Mouse (Mus musculus) neural tube, embryonic 13.5 days (tissue): ENCODE data around the gene Scarf1. TPM values are rescaled to one million over a fixed set of nuclear protein-coding genes. Genes with fewer than 3 reads are reported as not detected.

Experiments
- ATAC-seq: fragments of 200-750 bp; cut with Nextera tagmentation; 2 replicates; pipeline ENCODE4 v1.8.0; 2017; ENCODE audit warnings: low read depth, mild to moderate bottlenecking, moderate TSS enrichment, moderate library complexity
- H3K27ac ChIP-seq: fragments of 300-500 bp; sonication (generic); replicated peaks from 2 replicates; pipeline ENCODE4 v1.5.1; 2015; ENCODE audit warnings: moderate library complexity, mild to moderate bottlenecking, inconsistent platforms
- H3K27me3 ChIP-seq: fragments of 300-500 bp; sonication (generic); 2 replicates; pipeline ENCODE4 v1.6.1; 2015; ENCODE audit warnings: mild to moderate bottlenecking, inconsistent platforms
- H3K36me3 ChIP-seq: fragments of 300-500 bp; sonication (generic); 2 replicates; pipeline ENCODE4 v1.6.1; 2015; ENCODE audit warnings: mild to moderate bottlenecking, inconsistent platforms
- H3K4me1 ChIP-seq: fragments of 300-500 bp; sonication (generic); replicated peaks from 2 replicates; pipeline ENCODE4 v1.6.1; 2015; ENCODE audit warnings: inconsistent platforms
- H3K4me2 ChIP-seq: fragments of 300-500 bp; sonication (generic); 2 replicates; pipeline ENCODE4 v1.6.1; 2015; ENCODE audit warnings: inconsistent platforms, mild to moderate bottlenecking, moderate library complexity
- H3K4me3 ChIP-seq: fragments of 300-500 bp; sonication (generic); 2 replicates; pipeline ENCODE4 v1.5.1; 2015; ENCODE audit warnings: mild to moderate bottlenecking, inconsistent platforms
- H3K9ac ChIP-seq: fragments of 300-500 bp; sonication (generic); 2 replicates; pipeline ENCODE4 v1.6.1; 2015; ENCODE audit warnings: moderate library complexity, mild to moderate bottlenecking, inconsistent platforms
- H3K9me3 ChIP-seq: fragments of 300-500 bp; sonication (generic); 2 replicates; pipeline ENCODE4 v1.6.1; 2016; ENCODE audit warnings: inconsistent platforms
- WGBS: fragments of 180-500 bp; shearing (Covaris S2); methylation state at CpG from one replicate; pipeline ENCODE4 v1.1.7; 2015; 5-methylcytosine and 5-hydroxymethylcytosine counted together
- microRNA counts: library from miRNA; unstranded; fragments of <30 nt; microRNA quantifications from one replicate; lab custom pipeline; 2016
- microRNA-seq: library from miRNA; unstranded; fragments of <30 nt; microRNA quantifications from one replicate; pipeline ENCODE4, GENCODE M21; 2016
- polyA plus RNA-seq: library from polyadenylated mRNA; unstranded; fragments of >200 nt; fragmentation: Nextera tagmentation; extraction: Ambion mirVana; gene quantifications from 2 replicates; pipeline ENCODE4 v1.2.1, GENCODE M21; 2015

The Scarf1 gene
- polyA plus RNA-seq, 1 experiment from 2014 or later = 4.7 TPM

- Histone ChIP-seq H3K36me3 (peaks cover 48% of the 10 kb centered on the region), H3K4me3 (no peak overlapping the region), H3K9me3 (no peaks in the 10 kb centered on the region), H3K27me3 (no peaks in the 10 kb centered on the region), H3K4me1 (peaks cover 25% of the 10 kb centered on the region), H3K27ac (no peak overlapping the region; the same call in 1 of the 2 replicates), H3K9ac (peak overlapping the region; percentile 49), H3K4me2 (no peak overlapping the region)
- no peak for ATAC-seq
- WGBS = 68% methylated on average over 14 of the region's 14 CpGs
Measured at GRCm38 (mm10) chr11:75571126-75571990, 58.0 kb downstream of the Scarf1 start.

- no peaks in the 10 kb centered on the region for H3K9me3 ChIP-seq
- peaks cover 22% of the 10 kb centered on the region for H3K4me1 ChIP-seq
- peak; percentile 13; the same call in 1 of the 2 replicates for ATAC-seq
- H3K27ac ChIP-seq = peak overlapping the region; percentile 79
- H3K4me2 ChIP-seq = peak overlapping the region; percentile 6; the same call in 1 of the 2 replicates
- WGBS = 12% methylated on average over 10 of the region's 10 CpGs
- peak overlapping the region; percentile 49 for H3K9ac ChIP-seq
- H3K27me3 ChIP-seq = no peaks in the 10 kb centered on the region
- no peak overlapping the region for H3K4me3 ChIP-seq
- peaks cover 39% of the 10 kb centered on the region for H3K36me3 ChIP-seq
Measured at GRCm38 (mm10) chr11:75572301-75572791, 59.0 kb downstream of the Scarf1 start.

GRCm38 (mm10) chr11:75572854-75573650 lies 59.7 kb downstream of the Scarf1 start:
- Histone ChIP-seq H3K4me1 (peaks cover 29% of the 10 kb centered on the region), H3K4me3 (no peak overlapping the region), H3K27me3 (no peaks in the 10 kb centered on the region), H3K27ac (peak overlapping the region; percentile 79), H3K9me3 (no peaks in the 10 kb centered on the region), H3K4me2 (peak overlapping the region; percentile 6; the same call in 1 of the 2 replicates), H3K36me3 (peaks cover 34% of the 10 kb centered on the region), H3K9ac (peak overlapping the region; percentile 49)
- WGBS = 9% methylated on average over 12 of the region's 12 CpGs
- peak; percentile 91 for ATAC-seq

- H3K4me1 ChIP-seq = peaks cover 29% of the 10 kb centered on the region
- H3K9ac ChIP-seq = no peak overlapping the region
- no peak overlapping the region for H3K4me3 ChIP-seq
- no peak for ATAC-seq
- H3K27me3 ChIP-seq = no peaks in the 10 kb centered on the region
- WGBS = 85% methylated on average over 5 of the region's 5 CpGs
- H3K36me3 ChIP-seq = peaks cover 19% of the 10 kb centered on the region
- H3K4me2 ChIP-seq = no peak overlapping the region
- H3K9me3 ChIP-seq = no peaks in the 10 kb centered on the region
- no peak overlapping the region for H3K27ac ChIP-seq
Measured at GRCm38 (mm10) chr11:75574378-75575123, 61.2 kb downstream of the Scarf1 start.

- Histone ChIP-seq H3K27ac (no peak overlapping the region), H3K36me3 (peaks cover 8% of the 10 kb centered on the region), H3K9me3 (no peaks in the 10 kb centered on the region), H3K27me3 (no peaks in the 10 kb centered on the region), H3K9ac (no peak overlapping the region), H3K4me1 (peaks cover 29% of the 10 kb centered on the region), H3K4me3 (no peak overlapping the region), H3K4me2 (no peak overlapping the region)
- ATAC-seq = no peak
- WGBS = 74% methylated on average over 9 of the region's 9 CpGs
Measured at GRCm38 (mm10) chr11:75575560-75576123, 62.3 kb downstream of the Scarf1 start.

MicroRNAs within 50 kb of the gene (microRNA counts, 519-probe panel; counts per million panel counts)
- microRNA mmu-miR-22 (lab: Ali Mortazavi, UCI) = 4,879 counts per million, percentile 84 among the panel's probes with 10 or more counts

Small RNA genes lying within 50 kb of the gene (microRNA-seq; reads per million reads assigned to microRNA genes)
- gene Mir22 (2,409 reads per million, percentile 86 among the genes with 10 or more reads in this experiment), gene Mir3971 (not detected)

Other genes with a start within 250 kb of the Scarf1 start
- 50.5 and 51.1 TPM in 2 replicates for gene Rpa1, start 165.2 kb upstream of the Scarf1 start, polyA plus RNA-seq
- 12.8 and 16.0 TPM in 2 replicates for gene Smyd4, start 165.1 kb upstream of the Scarf1 start, polyA plus RNA-seq
- 60.8 and 74.9 TPM in 2 replicates for gene Serpinf1, start 90.8 kb upstream of the Scarf1 start, polyA plus RNA-seq
- 0.25 TPM in 1 of 2 replicates, not detected in the other for gene Serpinf2, start 73.9 kb upstream of the Scarf1 start, polyA plus RNA-seq
- 5.9 and 6.0 TPM in 2 replicates for gene Wdr81, start 58.8 kb upstream of the Scarf1 start, polyA plus RNA-seq
- gene Tlcd2, start 51.8 kb upstream of the Scarf1 start, polyA plus RNA-seq = 3.9 and 4.3 TPM in 2 replicates
- 47.3 and 51.3 TPM in 2 replicates for gene Prpf8, start 26.7 kb upstream of the Scarf1 start, polyA plus RNA-seq
- gene Rilp, start 3.4 kb upstream of the Scarf1 start, polyA plus RNA-seq = 0.54 and 1.7 TPM in 2 replicates
- 17.5 and 20.4 TPM in 2 replicates for gene Slc43a2, start 18.2 kb downstream of the Scarf1 start, polyA plus RNA-seq
- 122 and 128 TPM in 2 replicates for gene Pitpna, start 74.6 kb downstream of the Scarf1 start, polyA plus RNA-seq
- 39.9 and 42.8 TPM in 2 replicates for gene Inpp5k, start 117.4 kb downstream of the Scarf1 start, polyA plus RNA-seq
- 10.7 and 12.9 TPM in 2 replicates for gene Myo1c, start 137.0 kb downstream of the Scarf1 start, polyA plus RNA-seq
- gene Crk, start 165.7 kb downstream of the Scarf1 start, polyA plus RNA-seq = 120 and 133 TPM in 2 replicates
- gene Ywhae, start 219.3 kb downstream of the Scarf1 start, polyA plus RNA-seq = 1,498 and 1,540 TPM in 2 replicates